Mouse (Mus musculus): Measurements from ENCODE around the gene Me1. TPM values are rescaled to one million over a fixed set of nuclear protein-coding genes. Genes with fewer than 3 reads are reported as not detected.

Gene Me1
- 122 and 171 TPM in 2 replicates for polyA plus RNA-seq (2012; rRNA removed)

GRCm38 (mm10) chr9:86695818-86696261, at the start of gene Me1:
Gene Me1 (minus strand): TSS chr9:86695953.

GRCm38 (mm10) chr9:86742959-86743911, 47.5 kb upstream of the Me1 start, which contains the start of gene Prss35:
Gene Prss35 (plus strand): TSS chr9:86743649.

GRCm38 (mm10) chr9:86571540-86572135, 124.1 kb downstream of the Me1 start, which contains the start of the genes Pgm3 and Rwdd2a:
Gene Pgm3 (minus strand): TSS chr9:86571842.
Gene Rwdd2a (plus strand): TSS chr9:86571991.

Other genes starting within 250 kb of the Me1 start
- 2.2 and 2.6 TPM in 2 replicates for gene Ube2cbp, start 231.0 kb downstream of the Me1 start, polyA plus RNA-seq (2012; rRNA removed)
- 5.2 and 8.4 TPM in 2 replicates for gene Dop1a, start 228.8 kb downstream of the Me1 start, polyA plus RNA-seq (2012; rRNA removed)
- 8.0 and 8.1 TPM in 2 replicates for gene Pgm3, start 124.1 kb downstream of the Me1 start, polyA plus RNA-seq (2012; rRNA removed)
- 2.3 and 2.8 TPM in 2 replicates for gene Rwdd2a, start 124.0 kb downstream of the Me1 start, polyA plus RNA-seq (2012; rRNA removed)
- 36.8 and 65.8 TPM in 2 replicates for gene Prss35, start 47.7 kb upstream of the Me1 start, polyA plus RNA-seq (2012; rRNA removed)
- gene Snap91, start 184.7 kb upstream of the Me1 start, polyA plus RNA-seq (2012; rRNA removed): 0.53 and 1.1 TPM in 2 replicates